Mouse (Mus musculus): Measurements from ENCODE around the gene Il4ra. TPM values are rescaled to one million over a fixed set of nuclear protein-coding genes. Genes with fewer than 3 reads are reported as not detected.
A peak's percentile ranks its signal among the peaks of the same experiment; 100 is the strongest.

Gene Il4ra
- total RNA-seq, 2 experiments from 2014 or later: 43.9 to 51.3 TPM

GRCm38 (mm10) chr7:125572737-125573136, 20.8 kb downstream of the Il4ra start:
- peak; percentile 54 for DNase-seq

GRCm38 (mm10) chr7:125573849-125574248, 21.9 kb downstream of the Il4ra start:
- no peak for DNase-seq

GRCm38 (mm10) chr7:125574832-125575231, 22.9 kb downstream of the Il4ra start:
- no peak for DNase-seq

GRCm38 (mm10) chr7:125575738-125576540, 24.0 kb downstream of the Il4ra start:
- peak; percentile 55 for DNase-seq

- peak; percentile 90 for DNase-seq
Measured at GRCm38 (mm10) chr7:125576982-125577381, 25.1 kb downstream of the Il4ra start.

- DNase-seq: no peak
Measured at GRCm38 (mm10) chr7:125577486-125578088, 25.7 kb downstream of the Il4ra start.

GRCm38 (mm10) chr7:125578106-125578505, 26.2 kb downstream of the Il4ra start:
- DNase-seq: no peak

- DNase-seq: no peak
Measured at GRCm38 (mm10) chr7:125579545-125580219, 27.8 kb downstream of the Il4ra start.

GRCm38 (mm10) chr7:125580220-125580549, 28.3 kb downstream of the Il4ra start:
- no peak for DNase-seq

GRCm38 (mm10) chr7:125580625-125581316, 28.9 kb downstream of the Il4ra start:
- DNase-seq: no peak

- DNase-seq: peak; percentile 96
Measured at GRCm38 (mm10) chr7:125581317-125581672, 29.4 kb downstream of the Il4ra start.

GRCm38 (mm10) chr7:125583325-125584004, 31.5 kb downstream of the Il4ra start:
- DNase-seq: no peak

GRCm38 (mm10) chr7:125584005-125584369, 32.1 kb downstream of the Il4ra start:
- no peak for DNase-seq

GRCm38 (mm10) chr7:125586355-125586754, 34.4 kb downstream of the Il4ra start:
- DNase-seq: no peak

GRCm38 (mm10) chr7:125588721-125589120, 36.8 kb downstream of the Il4ra start:
- no peak for DNase-seq

- DNase-seq: no peak
Measured at GRCm38 (mm10) chr7:125589896-125590295, 38.0 kb downstream of the Il4ra start.

GRCm38 (mm10) chr7:125593831-125594230, 41.9 kb downstream of the Il4ra start:
- DNase-seq: no peak

GRCm38 (mm10) chr7:125596406-125596805, 44.5 kb downstream of the Il4ra start:
- DNase-seq: no peak

- no peak for DNase-seq
Measured at GRCm38 (mm10) chr7:125597083-125597482, 45.2 kb downstream of the Il4ra start.

GRCm38 (mm10) chr7:125597516-125598347, 45.8 kb downstream of the Il4ra start:
- DNase-seq: no peak

GRCm38 (mm10) chr7:125599373-125599973, 47.6 kb downstream of the Il4ra start:
- DNase-seq: no peak
